Mouse (Mus musculus) neural tube, embryonic 12.5 days (tissue): Measurements from ENCODE around the gene Lmbrd1. TPM values are rescaled to one million over a fixed set of nuclear protein-coding genes. Genes with fewer than 3 reads are reported as not detected.
"Not testable (repeated sequence)": the region's sequence is repeated elsewhere in the genome, so short reads cannot be mapped to it uniquely, and the experiment has no call there.

Experiments
- ATAC-seq: fragments of 200-750 bp; cut with Nextera tagmentation; 2 replicates; pipeline ENCODE4 v1.8.0; 2017; ENCODE audit warnings: low read depth, mild to moderate bottlenecking, moderate TSS enrichment, moderate library complexity; ENCODE audit not compliant: low FRiP score
- H3K27ac ChIP-seq: fragments of 300-500 bp; sonication (generic); 2 replicates; pipeline ENCODE4 v1.5.1; 2016
- H3K27me3 ChIP-seq: fragments of 300-500 bp; sonication (generic); replicated peaks from 2 replicates; pipeline ENCODE4 v1.6.1; 2016; ENCODE audit warnings: mild to moderate bottlenecking
- H3K36me3 ChIP-seq: fragments of 300-500 bp; sonication (generic); 2 replicates; pipeline ENCODE4 v1.6.1; 2016; ENCODE audit warnings: mild to moderate bottlenecking
- H3K4me1 ChIP-seq: fragments of 300-500 bp; sonication (generic); 2 replicates; pipeline ENCODE4 v1.6.1; 2016
- H3K4me2 ChIP-seq: fragments of 300-500 bp; sonication (generic); replicated peaks from 2 replicates; pipeline ENCODE4 v1.6.1; 2016; ENCODE audit warnings: mild to moderate bottlenecking
- H3K4me3 ChIP-seq: fragments of 300-500 bp; sonication (generic); 2 replicates; pipeline ENCODE4 v1.5.1; 2016
- H3K9ac ChIP-seq: fragments of 300-500 bp; sonication (generic); 2 replicates; pipeline ENCODE4 v1.6.1; 2016; ENCODE audit warnings: mild to moderate bottlenecking
- H3K9me3 ChIP-seq: fragments of 300-500 bp; sonication (generic); 2 replicates; pipeline ENCODE4 v1.6.1; 2016; ENCODE audit warnings: mild to moderate bottlenecking
- whole genome bisulfite sequencing: fragments of 180-500 bp; shearing (Covaris S2); methylation state at CpG from one replicate; pipeline ENCODE4 v1.1.7; 2016; 5-methylcytosine and 5-hydroxymethylcytosine counted together
- polyA plus RNA-seq: library from polyadenylated mRNA; unstranded; fragments of >200 nt; fragmentation: Nextera tagmentation; extraction: Ambion mirVana; gene quantifications from 2 replicates; pipeline ENCODE4 v1.2.1, GENCODE M21; 2016

The Lmbrd1 gene
- polyA plus RNA-seq = 33.1 and 37.2 TPM in 2 replicates

- Histone ChIP-seq H3K9ac (peak within 1 kb of the TSS; percentile 66), H3K4me2 (peak within 1 kb of the TSS; percentile 70), H3K4me3 (peak within 1 kb of the TSS; percentile 63), H3K27me3 (no peaks in the 10 kb centered on the region), H3K4me1 (peaks cover 6% of the 10 kb centered on the region), H3K27ac (0 out of 2 replicates have a peak within 1 kb of the TSS, but pooled peaks have one; percentile 2), H3K36me3 (no peaks in the 10 kb centered on the region), H3K9me3 (no peaks in the 10 kb centered on the region)
- peak; percentile 97 for ATAC-seq
- 2% methylated on average over 54 of the region's 54 CpGs for WGBS
Measured at GRCm38 (mm10) chr1:24678205-24678917, at the start of gene Lmbrd1. TSS of gene Lmbrd1 (plus strand) at chr1:24678630.

- 42% methylated on average over 14 of the region's 14 CpGs for WGBS
- peak overlapping the region; percentile 6; the same call in 1 of the 2 replicates for H3K4me2 ChIP-seq
- H3K9ac ChIP-seq = no peak overlapping the region
- peak; percentile 48; the same call in 1 of the 2 replicates for ATAC-seq
- no peaks in the 10 kb centered on the region for H3K27me3 ChIP-seq
- H3K4me3 ChIP-seq = no peak overlapping the region
- no peaks in the 10 kb centered on the region for H3K9me3 ChIP-seq
- no peak overlapping the region for H3K27ac ChIP-seq
- no peaks in the 10 kb centered on the region for H3K36me3 ChIP-seq
- no peaks in the 10 kb centered on the region for H3K4me1 ChIP-seq
Measured at GRCm38 (mm10) chr1:24633553-24634132, 44.8 kb upstream of the Lmbrd1 start.

GRCm38 (mm10) chr1:24650100-24650499 is 28.3 kb upstream of the Lmbrd1 start:
- Histone ChIP-seq H3K27me3 (no peaks in the 10 kb centered on the region), H3K4me1 (no peaks in the 10 kb centered on the region), H3K9ac (no peak overlapping the region), H3K36me3 (no peaks in the 10 kb centered on the region), H3K9me3 (no peaks in the 10 kb centered on the region), H3K4me2 (no peak overlapping the region), H3K27ac (no peak overlapping the region), H3K4me3 (no peak overlapping the region)
- 56% methylated on average over 2 of the region's 2 CpGs for WGBS
- no peak for ATAC-seq

GRCm38 (mm10) chr1:24659914-24660313 is 18.5 kb upstream of the Lmbrd1 start:
- no peaks in the 10 kb centered on the region for H3K4me1 ChIP-seq
- no peak overlapping the region for H3K27ac ChIP-seq
- H3K9ac ChIP-seq = no peak overlapping the region
- WGBS = 66% methylated on average over 1 of the region's 1 CpGs
- no peaks in the 10 kb centered on the region for H3K27me3 ChIP-seq
- H3K4me3 ChIP-seq = no peak overlapping the region
- no peak for ATAC-seq
- no peaks in the 10 kb centered on the region for H3K9me3 ChIP-seq
- H3K36me3 ChIP-seq = no peaks in the 10 kb centered on the region
- no peak overlapping the region for H3K4me2 ChIP-seq

GRCm38 (mm10) chr1:24660662-24661061 is 17.8 kb upstream of the Lmbrd1 start:
- H3K27me3 ChIP-seq, H3K4me1 ChIP-seq, H3K27ac ChIP-seq, H3K4me2 ChIP-seq, H3K9me3 ChIP-seq, H3K36me3 ChIP-seq, ATAC-seq, H3K4me3 ChIP-seq, H3K9ac ChIP-seq: not testable (repeated sequence)

GRCm38 (mm10) chr1:24661551-24661950 is 16.9 kb upstream of the Lmbrd1 start:
- Histone ChIP-seq H3K27me3 (no peaks in the 10 kb centered on the region), H3K9ac (no peak overlapping the region), H3K4me2 (no peak overlapping the region), H3K9me3 (no peaks in the 10 kb centered on the region), H3K36me3 (no peaks in the 10 kb centered on the region), H3K4me3 (no peak overlapping the region), H3K4me1 (no peaks in the 10 kb centered on the region), H3K27ac (no peak overlapping the region)
- no peak for ATAC-seq
- WGBS = 87% methylated on average over 3 of the region's 3 CpGs

- Histone ChIP-seq H3K9ac (no peak overlapping the region), H3K27ac (no peak overlapping the region), H3K4me1 (no peaks in the 10 kb centered on the region), H3K4me3 (no peak overlapping the region), H3K4me2 (no peak overlapping the region), H3K9me3 (no peaks in the 10 kb centered on the region), H3K27me3 (no peaks in the 10 kb centered on the region), H3K36me3 (no peaks in the 10 kb centered on the region)
- no peak for ATAC-seq
Measured at GRCm38 (mm10) chr1:24664158-24664557, 14.3 kb upstream of the Lmbrd1 start.

- no peak overlapping the region for H3K4me2 ChIP-seq
- WGBS = 75% methylated on average over 3 of the region's 3 CpGs
- no peak overlapping the region for H3K27ac ChIP-seq
- H3K4me1 ChIP-seq = no peaks in the 10 kb centered on the region
- no peaks in the 10 kb centered on the region for H3K36me3 ChIP-seq
- no peaks in the 10 kb centered on the region for H3K27me3 ChIP-seq
- ATAC-seq = no peak
- no peaks in the 10 kb centered on the region for H3K9me3 ChIP-seq
- H3K9ac ChIP-seq = no peak overlapping the region
- H3K4me3 ChIP-seq = no peak overlapping the region
Measured at GRCm38 (mm10) chr1:24673231-24673630, 5.2 kb upstream of the Lmbrd1 start.

- H3K4me1 ChIP-seq = peaks cover 6% of the 10 kb centered on the region
- H3K27ac ChIP-seq = no peak overlapping the region
- peak overlapping the region; percentile 63; the same call in 1 of the 2 replicates for H3K4me3 ChIP-seq
- no peaks in the 10 kb centered on the region for H3K9me3 ChIP-seq
- peak overlapping the region; percentile 70 for H3K4me2 ChIP-seq
- peak; percentile 5 for ATAC-seq
- H3K27me3 ChIP-seq = no peaks in the 10 kb centered on the region
- no peak overlapping the region for H3K9ac ChIP-seq
- 81% methylated on average over 9 of the region's 9 CpGs for WGBS
- H3K36me3 ChIP-seq = no peaks in the 10 kb centered on the region
Measured at GRCm38 (mm10) chr1:24677706-24678105, 724 bp upstream of the Lmbrd1 start.

GRCm38 (mm10) chr1:24679071-24679470 is 641 bp downstream of the Lmbrd1 start:
- 0 out of 2 replicates have a peak overlapping the region, but pooled peaks have one; percentile 2 for H3K27ac ChIP-seq
- peaks cover 6% of the 10 kb centered on the region for H3K4me1 ChIP-seq
- ATAC-seq = peak; percentile 51; the same call in 1 of the 2 replicates
- peak overlapping the region; percentile 63 for H3K4me3 ChIP-seq
- H3K4me2 ChIP-seq = peak overlapping the region; percentile 70
- WGBS = 3% methylated on average over 13 of the region's 13 CpGs
- peak overlapping the region; percentile 66 for H3K9ac ChIP-seq
- no peaks in the 10 kb centered on the region for H3K36me3 ChIP-seq
- no peaks in the 10 kb centered on the region for H3K9me3 ChIP-seq
- no peaks in the 10 kb centered on the region for H3K27me3 ChIP-seq

- Histone ChIP-seq H3K36me3 (peaks cover 4% of the 10 kb centered on the region; the same call in 1 of the 2 replicates), H3K4me2 (no peak overlapping the region), H3K4me1 (peaks cover 6% of the 10 kb centered on the region), H3K9ac (no peak overlapping the region), H3K9me3 (no peaks in the 10 kb centered on the region), H3K4me3 (no peak overlapping the region), H3K27ac (no peak overlapping the region), H3K27me3 (no peaks in the 10 kb centered on the region)
- 97% methylated on average over 3 of the region's 3 CpGs for WGBS
- no peak for ATAC-seq
Measured at GRCm38 (mm10) chr1:24680991-24681390, 2.6 kb downstream of the Lmbrd1 start.

- Histone ChIP-seq H3K4me3 (no peak overlapping the region), H3K36me3 (peaks cover 4% of the 10 kb centered on the region; the same call in 1 of the 2 replicates), H3K9ac (no peak overlapping the region), H3K27me3 (no peaks in the 10 kb centered on the region), H3K4me2 (no peak overlapping the region), H3K9me3 (no peaks in the 10 kb centered on the region), H3K27ac (no peak overlapping the region), H3K4me1 (peaks cover 6% of the 10 kb centered on the region)
- WGBS = 84% methylated on average over 3 of the region's 3 CpGs
- no peak for ATAC-seq
Measured at GRCm38 (mm10) chr1:24681946-24682345, 3.5 kb downstream of the Lmbrd1 start.
